Mouse (Mus musculus) stomach, embryonic 14.5 days (tissue): ENCODE results near the gene Fbxl4. TPM values are rescaled to one million over a fixed set of nuclear protein-coding genes. Genes with fewer than 3 reads are reported as not detected.
"Not testable (repeated sequence)": the region's sequence is repeated elsewhere in the genome, so short reads cannot be mapped to it uniquely, and the experiment has no call there.

Source experiments
- ATAC-seq: fragments of 200-750 bp; cut with Nextera tagmentation; 2 replicates; pipeline ENCODE4 v1.8.0; 2017; ENCODE audit warnings: low read depth, moderate TSS enrichment; ENCODE audit not compliant: insufficient number of reproducible peaks, insufficient read depth, low FRiP score
- H3K27ac ChIP-seq: fragments of 300-500 bp; sonication (generic); 2 replicates; pipeline ENCODE4 v1.5.1; 2014; ENCODE audit warnings: mild to moderate bottlenecking, low read length, moderate library complexity, mixed read lengths
- H3K27me3 ChIP-seq: fragments of 300-500 bp; sonication (generic); 2 replicates; pipeline ENCODE4 v1.6.1; 2014; ENCODE audit warnings: low read length, control low read depth, mixed read lengths; ENCODE audit not compliant: control insufficient read depth, insufficient read depth
- H3K36me3 ChIP-seq: fragments of 300-500 bp; sonication (generic); 2 replicates; pipeline ENCODE4 v1.6.1; 2014; ENCODE audit warnings: mild to moderate bottlenecking, control low read depth, low read length, moderate library complexity, mixed read lengths; ENCODE audit not compliant: control insufficient read depth, insufficient read depth
- H3K4me1 ChIP-seq: fragments of 300-500 bp; sonication (generic); 2 replicates; pipeline ENCODE4 v1.6.1; 2014; ENCODE audit warnings: low read length, control low read depth, mixed read lengths; ENCODE audit not compliant: control insufficient read depth, insufficient read depth
- H3K4me2 ChIP-seq: fragments of 300-500 bp; sonication (generic); replicated peaks from 2 replicates; pipeline ENCODE4 v1.6.1; 2014; ENCODE audit warnings: low read depth, low read length, control low read depth
- H3K4me3 ChIP-seq: fragments of 300-500 bp; sonication (generic); 2 replicates; pipeline ENCODE4 v1.5.1; 2014; ENCODE audit warnings: low read depth, low read length, control low read depth
- H3K9ac ChIP-seq: fragments of 300-500 bp; sonication (generic); replicated peaks from 2 replicates; pipeline ENCODE4 v1.6.1; 2014; ENCODE audit warnings: low read depth, mild to moderate bottlenecking, control low read depth, low read length, moderate library complexity, mixed read lengths
- H3K9me3 ChIP-seq: fragments of 300-500 bp; sonication (generic); 2 replicates; pipeline ENCODE4 v1.6.1; 2016; ENCODE audit warnings: low read depth, low read length, control low read depth; ENCODE audit not compliant: control insufficient read depth
- WGBS: fragments of 180-500 bp; shearing (Covaris S2); extraction: QIAGEN DNeasy Blood & Tissue Kit; methylation state at CpG from one replicate; pipeline ENCODE4 v1.1.7; 2014; 5-methylcytosine and 5-hydroxymethylcytosine counted together
- polyA plus RNA-seq: library from polyadenylated mRNA; unstranded; fragments of >200 nt; fragmentation: Nextera tagmentation; extraction: Ambion mirVana; gene quantifications from 2 replicates; pipeline ENCODE4 v1.2.1, GENCODE M21; 2014

Gene Fbxl4
- 14.7 and 15.3 TPM in 2 replicates for polyA plus RNA-seq

DNA sequence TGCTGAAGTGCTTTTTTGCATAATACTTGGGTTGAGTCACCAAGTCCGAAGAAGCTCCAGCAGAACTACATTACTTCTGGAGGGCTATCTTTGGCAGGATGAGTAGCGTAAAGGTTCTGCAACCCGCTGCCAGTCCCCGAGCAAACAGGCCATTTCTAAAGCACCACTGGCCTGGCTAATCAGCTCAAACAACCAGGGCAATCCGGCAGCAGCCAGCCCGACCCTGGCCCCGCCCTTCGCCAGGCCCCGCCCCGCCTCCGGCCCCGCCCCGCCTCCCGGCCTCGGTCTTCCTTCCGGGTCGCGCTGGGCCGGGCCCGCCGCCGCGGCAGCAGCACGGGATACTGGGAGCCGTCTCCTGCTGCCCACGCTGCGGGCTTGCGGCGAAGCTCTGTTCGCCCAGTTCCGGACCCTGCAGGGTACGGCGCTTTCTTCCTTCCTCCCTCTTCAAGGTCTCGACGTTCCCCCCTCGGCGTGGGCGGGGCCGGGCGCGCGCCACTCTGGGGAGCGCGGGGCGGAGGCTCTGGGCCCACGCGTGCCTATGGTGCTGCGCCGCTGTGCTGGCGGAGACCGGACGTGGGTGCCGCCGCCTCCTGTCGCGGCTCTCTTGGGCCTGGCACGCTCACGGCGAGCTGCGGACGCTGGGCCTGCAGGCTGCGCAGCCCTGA, at the start of gene Fbxl4:
Gene Fbxl4 (plus strand): TSS at position 278 of the 665 bp plus-strand sequence.
- WGBS: under 1% methylated on average over 62 of the region's 62 CpGs
- Histone ChIP-seq H3K4me1 (peaks cover 6% of the 10 kb centered on the region; the same call in 1 of the 2 replicates), H3K27ac (peak within 1 kb of the TSS; percentile 97)

DNA sequence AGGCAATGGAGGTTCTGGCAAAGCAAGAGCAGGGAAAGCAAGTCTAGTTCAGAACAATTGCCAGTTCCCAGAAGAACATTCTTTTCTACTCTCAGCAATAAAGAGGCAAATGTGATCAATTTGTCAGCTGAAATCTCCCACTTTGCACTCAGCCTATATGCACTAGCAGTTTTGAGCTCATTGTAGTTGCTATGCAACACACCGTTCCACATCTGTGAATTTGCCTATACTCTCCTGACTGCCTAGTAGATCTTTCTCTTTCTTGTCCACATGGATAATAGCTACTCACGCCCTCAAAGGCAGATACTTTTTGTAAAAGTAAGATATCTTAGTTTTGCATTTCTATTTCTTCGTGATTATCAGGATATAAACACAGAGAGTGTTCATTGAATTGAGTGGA, 42.8 kb upstream of the Fbxl4 start:
- no peak for ATAC-seq
- H3K9ac ChIP-seq: no peak overlapping the region
- no peaks in the 10 kb centered on the region for H3K27me3 ChIP-seq
- no peaks in the 10 kb centered on the region for H3K9me3 ChIP-seq
- no peaks in the 10 kb centered on the region for H3K4me1 ChIP-seq
- no peak overlapping the region for H3K27ac ChIP-seq
- H3K4me3 ChIP-seq: no peak overlapping the region
- WGBS: 91% methylated on average over 3 of the region's 3 CpGs
- H3K36me3 ChIP-seq: no peaks in the 10 kb centered on the region
- no peak overlapping the region for H3K4me2 ChIP-seq

More for the DNA sequence above, at the start of gene Fbxl4:
- Histone ChIP-seq H3K27me3 (no peaks in the 10 kb centered on the region), H3K9ac (peak within 1 kb of the TSS; percentile 58), H3K4me2 (peak within 1 kb of the TSS; percentile 61), H3K9me3 (no peaks in the 10 kb centered on the region), H3K4me3 (peak within 1 kb of the TSS; percentile 66), H3K36me3 (no peaks in the 10 kb centered on the region)
- ATAC-seq: peak; percentile 97

DNA sequence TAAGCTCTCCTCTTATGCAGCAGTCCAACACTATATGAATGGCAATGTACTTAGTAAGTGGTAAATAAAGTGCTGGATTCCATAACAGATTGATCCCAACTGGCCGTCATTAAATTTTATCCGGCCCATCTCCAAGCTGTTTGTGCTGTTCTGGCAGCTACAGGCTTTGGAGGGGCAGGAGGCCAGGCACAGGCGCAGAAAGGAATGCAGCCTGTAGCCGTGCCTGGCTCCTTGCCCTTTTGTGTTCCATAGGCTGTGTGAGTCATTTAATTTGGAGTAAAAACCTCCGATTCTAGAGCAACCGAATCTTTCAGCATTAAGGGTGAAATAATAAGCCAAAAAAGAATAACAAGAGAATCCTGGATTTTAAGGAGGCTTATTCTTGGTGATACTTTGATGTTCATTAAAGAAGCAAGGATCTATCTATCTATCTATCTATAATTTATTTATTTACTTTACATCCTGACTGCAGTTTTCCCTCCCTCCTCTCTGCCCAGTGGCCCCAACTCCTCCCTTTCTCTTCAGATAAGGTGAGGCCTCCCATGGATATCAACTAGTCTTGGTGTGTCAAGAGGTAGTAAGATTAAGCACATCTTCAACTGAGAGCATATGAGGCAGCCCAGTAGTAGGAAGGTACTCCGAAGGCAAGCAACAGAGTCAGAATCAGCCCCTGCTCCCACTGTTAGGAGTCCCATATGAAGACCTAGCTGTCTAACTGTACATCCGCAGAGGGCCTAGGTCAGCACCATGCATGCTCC, 14.3 kb upstream of the Fbxl4 start:
- Histone ChIP-seq H3K9ac (no peak overlapping the region), H3K27me3 (no peaks in the 10 kb centered on the region), H3K4me2 (no peak overlapping the region), H3K4me3 (no peak overlapping the region), H3K9me3 (no peaks in the 10 kb centered on the region), H3K27ac (no peak overlapping the region), H3K36me3 (no peaks in the 10 kb centered on the region), H3K4me1 (no peaks in the 10 kb centered on the region)
- ATAC-seq: no peak
- WGBS: 65% methylated on average over 8 of the region's 8 CpGs

DNA sequence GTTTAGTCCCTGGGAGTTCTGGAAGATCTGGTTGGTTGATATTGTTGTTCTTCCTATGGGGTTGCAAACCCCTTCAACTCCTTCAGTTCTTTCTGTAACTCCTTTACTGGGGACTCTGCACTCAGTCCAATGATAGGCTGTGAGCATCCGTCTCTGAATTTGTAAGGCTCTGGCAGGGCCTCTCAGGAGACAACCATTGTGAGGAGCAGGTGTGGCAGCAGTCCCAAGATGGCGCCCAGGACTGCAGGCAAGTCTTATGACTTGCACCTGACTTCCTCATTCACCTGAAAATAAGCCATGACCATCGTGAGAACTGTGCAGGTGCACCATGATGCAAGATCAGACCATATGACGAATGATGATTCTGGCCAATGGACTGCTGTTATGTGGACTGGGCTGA, 8.3 kb upstream of the Fbxl4 start:
- not testable (repeated sequence) for H3K4me1 ChIP-seq, H3K36me3 ChIP-seq, ATAC-seq, H3K9ac ChIP-seq, H3K9me3 ChIP-seq, H3K4me3 ChIP-seq, H3K4me2 ChIP-seq, H3K27ac ChIP-seq, H3K27me3 ChIP-seq
- 93% methylated on average over 4 of the region's 4 CpGs for WGBS

DNA sequence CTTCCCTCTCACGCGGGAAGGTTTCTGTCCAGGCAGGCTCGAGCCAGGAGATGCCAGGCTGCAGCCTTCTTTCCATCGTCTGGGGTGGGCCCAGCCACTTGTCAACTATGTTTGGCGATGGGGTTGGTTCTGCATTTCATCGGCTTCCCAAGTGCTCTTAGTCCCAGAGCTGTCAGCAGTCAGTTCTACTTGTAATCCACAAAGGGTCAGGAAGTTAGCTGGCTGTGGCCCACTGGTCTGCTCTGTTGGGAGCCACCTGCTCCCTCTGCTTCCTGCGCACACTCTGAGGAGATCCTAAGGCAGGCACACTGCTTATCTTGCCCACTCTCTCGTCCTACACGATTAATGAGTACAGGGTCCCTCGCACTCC, 573 bp downstream of the Fbxl4 start:
- WGBS: 6% methylated on average over 10 of the region's 10 CpGs
- H3K4me1 ChIP-seq: peaks cover 6% of the 10 kb centered on the region; the same call in 1 of the 2 replicates
- no peaks in the 10 kb centered on the region for H3K36me3 ChIP-seq
- H3K4me3 ChIP-seq: peak overlapping the region; percentile 66
- no peaks in the 10 kb centered on the region for H3K27me3 ChIP-seq
- H3K27ac ChIP-seq: peak overlapping the region; percentile 97
- peak overlapping the region; percentile 58 for H3K9ac ChIP-seq
- peak overlapping the region; percentile 61 for H3K4me2 ChIP-seq
- peak; percentile 24; the same call in 1 of the 2 replicates for ATAC-seq
- no peaks in the 10 kb centered on the region for H3K9me3 ChIP-seq

DNA sequence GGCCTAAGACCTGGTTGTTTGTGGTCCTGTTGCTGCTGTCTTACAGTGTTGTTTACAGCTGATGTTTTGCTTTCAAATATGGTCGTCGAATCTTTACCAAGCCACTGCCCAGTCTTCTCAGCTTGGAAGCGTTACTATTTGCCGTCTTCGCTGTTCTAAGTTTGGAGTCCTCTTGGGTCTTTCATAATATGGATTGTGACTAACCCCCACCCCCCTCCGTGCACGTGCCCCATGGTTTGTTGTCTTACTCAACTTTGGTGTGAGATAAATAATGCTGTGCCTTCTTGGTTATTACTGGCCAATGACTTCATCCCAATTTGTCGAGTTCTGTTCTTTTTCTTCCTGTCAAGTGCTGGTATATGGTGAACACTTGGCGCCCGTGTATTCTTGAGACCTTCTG, 1.1 kb downstream of the Fbxl4 start:
- no peak overlapping the region for H3K27ac ChIP-seq
- no peaks in the 10 kb centered on the region for H3K27me3 ChIP-seq
- peak overlapping the region; percentile 66; the same call in 1 of the 2 replicates for H3K4me3 ChIP-seq
- no peaks in the 10 kb centered on the region for H3K36me3 ChIP-seq
- peak overlapping the region; percentile 61 for H3K4me2 ChIP-seq
- ATAC-seq: no peak
- H3K4me1 ChIP-seq: peaks cover 6% of the 10 kb centered on the region; the same call in 1 of the 2 replicates
- H3K9me3 ChIP-seq: no peaks in the 10 kb centered on the region
- no peak overlapping the region for H3K9ac ChIP-seq
- WGBS: 73% methylated on average over 10 of the region's 10 CpGs

DNA sequence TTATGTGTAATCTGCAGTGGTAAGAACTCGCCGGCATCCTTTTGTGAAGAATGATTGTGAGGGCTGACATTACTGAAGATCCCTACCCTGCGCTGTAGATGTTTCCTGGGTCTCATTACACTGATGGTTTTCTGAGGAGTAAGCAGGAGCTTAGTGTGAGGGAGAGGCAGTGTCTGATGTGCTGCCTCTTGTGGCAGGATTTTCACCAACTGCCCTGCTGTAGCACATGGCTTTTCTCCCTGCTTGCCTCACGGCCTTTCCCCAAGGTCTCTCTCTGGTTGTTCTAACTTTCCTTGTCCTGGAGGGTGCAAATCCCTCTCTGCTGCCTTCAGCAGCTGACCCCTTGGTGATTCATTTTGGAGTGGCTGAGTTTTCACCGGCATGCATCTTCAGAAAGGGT, 10.0 kb downstream of the Fbxl4 start:
- Histone ChIP-seq H3K4me3 (no peak overlapping the region), H3K36me3 (no peaks in the 10 kb centered on the region), H3K4me1 (no peaks in the 10 kb centered on the region), H3K9ac (no peak overlapping the region), H3K27ac (no peak overlapping the region), H3K4me2 (no peak overlapping the region), H3K9me3 (no peaks in the 10 kb centered on the region), H3K27me3 (no peaks in the 10 kb centered on the region)
- WGBS: 50% methylated on average over 5 of the region's 5 CpGs
- ATAC-seq: 0 out of 2 replicates have a peak, but pooled peaks have one; percentile 37

DNA sequence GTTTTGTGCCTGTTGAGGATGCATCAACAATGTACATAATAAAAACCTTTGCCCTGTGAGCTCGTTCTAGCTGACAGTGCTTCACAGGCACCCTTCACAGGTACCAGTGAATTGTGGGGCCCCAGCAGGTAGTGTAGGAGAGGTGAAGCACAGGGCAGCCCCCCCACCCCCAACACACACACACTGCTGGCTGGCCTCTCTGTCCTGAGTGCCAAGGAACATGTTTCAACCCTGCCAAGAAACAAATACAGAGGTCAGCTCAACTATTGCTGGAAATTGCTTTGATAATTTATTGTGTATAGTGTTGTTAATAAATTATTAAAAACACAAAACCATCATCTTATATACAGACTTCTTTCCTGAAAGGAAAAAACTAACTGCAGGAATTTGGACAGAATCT, 21.2 kb downstream of the Fbxl4 start:
- Histone ChIP-seq H3K9me3 (no peaks in the 10 kb centered on the region), H3K4me2 (no peak overlapping the region), H3K36me3 (no peaks in the 10 kb centered on the region), H3K27ac (no peak overlapping the region), H3K4me3 (no peak overlapping the region), H3K9ac (no peak overlapping the region), H3K27me3 (no peaks in the 10 kb centered on the region), H3K4me1 (peaks cover 3% of the 10 kb centered on the region; the same call in 1 of the 2 replicates)
- 21% methylated on average over 1 of the region's 1 CpGs for WGBS
- no peak for ATAC-seq
